In the genomic region with DNA sequence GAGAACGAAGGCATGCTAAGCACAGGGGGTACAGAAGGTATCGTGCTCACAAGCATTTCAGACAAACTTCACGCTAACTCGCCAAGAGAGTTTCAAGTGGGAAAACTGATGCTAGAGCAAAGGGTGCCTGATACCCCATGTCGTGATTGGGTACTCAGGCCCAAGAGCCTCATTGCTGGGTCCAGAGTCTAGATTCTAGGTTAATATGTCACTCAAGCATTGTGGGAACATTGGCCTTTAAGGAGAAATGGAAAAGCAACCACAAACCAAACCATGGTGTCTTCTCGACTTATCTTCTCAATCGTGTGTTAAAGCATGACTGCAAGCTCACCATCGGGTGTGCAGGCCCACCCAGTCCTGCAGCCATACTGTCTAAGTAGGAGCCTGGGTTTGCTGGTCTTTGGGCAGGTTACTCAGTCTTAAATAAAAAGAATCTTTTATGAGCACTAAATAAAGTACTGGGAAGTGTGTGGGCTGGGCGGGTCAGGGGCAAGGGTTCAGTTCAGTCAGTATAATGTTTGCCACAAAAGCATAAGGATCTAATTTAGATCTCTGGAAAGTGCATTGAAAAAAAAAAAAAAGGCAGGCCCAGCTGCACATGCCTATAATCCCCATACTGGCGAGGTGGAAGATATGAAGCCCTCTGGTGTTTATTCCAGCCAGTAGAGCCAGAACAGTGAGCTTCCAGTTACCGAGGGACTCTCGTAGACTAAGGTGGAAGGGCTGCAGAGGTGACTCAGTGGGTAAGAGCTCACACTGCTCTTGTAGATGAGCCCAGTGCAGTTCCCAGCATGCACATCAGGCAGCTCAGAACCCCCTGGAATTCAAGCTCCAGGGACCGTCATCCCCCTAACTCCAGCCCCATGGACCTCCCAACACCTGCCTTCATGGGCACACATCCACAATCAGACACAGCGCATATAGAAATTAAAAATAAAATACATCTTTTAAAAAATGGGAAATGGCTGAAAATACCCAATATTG, we compare ENCODE assay signal across 21 mouse cellular contexts. TPM values are rescaled to one million over a fixed set of nuclear protein-coding genes. Genes with fewer than 3 reads are reported as not detected.
A peak's percentile ranks its signal among the peaks of the same experiment; 100 is the strongest.
DNase-seq lines count a peak whose midpoint lies in the region; TF ChIP-seq lines count a peak whose summit lies in the region.
"Had no signal": no experiment of that assay in that cellular context is flagged by ENCODE, and none has a peak within 500 bp of the region (broad histone marks: within the 10 kb centered on the region; RNA-seq: fewer than 3 reads in every experiment).

No protein-coding gene starts in this region.

- TF ChIP-seq CTCF in kidney, adult 2 months (conservative IDR thresholded peaks at IDR 0.05; ENCODE audit: insufficient read depth, insufficient read length, low read depth, low read length), result no peak
- no peak for TF ChIP-seq CTCF in left cerebral cortex, adult 2 months (IDR thresholded peaks at IDR 0.05)

- intact Hi-C loops in heart, postnatal 25 days (cut with DNase I), result no loop called here
- intact Hi-C loops in left cerebral cortex, adult 2 months (cut with DNase I), result loop anchor here (10.0 kb wide), 1 partner anchor 1541 kb away; no protein-coding TSS in a partner anchor
- intact Hi-C loops in left cerebral cortex, postnatal 25 days (cut with DNase I), result loop anchor here (10.0 kb wide), 1 partner anchor 1761 kb away; no protein-coding TSS in a partner anchor

- H3K36me3 ChIP-seq in heart, embryonic 10.5 days, result peaks cover 26% of the 10 kb centered on the region
- peaks cover 7% of the 10 kb centered on the region for H3K36me3 ChIP-seq in kidney, adult 2 months (ENCODE audit: control insufficient read depth, insufficient read depth, low read length)

- no peak for TF ChIP-seq POLR2A in kidney, adult 2 months (IDR thresholded peaks at IDR 0.05; ENCODE audit: low read depth, low read length)

- 83% methylated on average over 14 of the region's 14 CpGs for WGBS in heart, embryonic 10.5 days
- WGBS in kidney, adult 2 months, result 63% methylated on average over 14 of the region's 14 CpGs

- DNase-seq in heart, embryonic 10.5 days (ENCODE audit: low spot score), result peak; percentile 64
- no peak for DNase-seq in heart, postnatal 25 days (ENCODE audit: low spot score)
- DNase-seq in kidney, adult 2 months, result peak; percentile 90
- DNase-seq in kidney, postnatal 36 days, result peak; percentile 55 to 82
- DNase-seq in urinary bladder, postnatal 14 days (ENCODE audit: low spot score), result no peak
- no peak for DNase-seq in natural killer cell, adult 2 months (ENCODE audit: low spot score in 2 of 2)
- DNase-seq in left cerebral cortex, adult 2 months (ENCODE audit: extremely low spot score in 1 of 2, low spot score in 2 of 2), result no peak
- no peak for DNase-seq in left cerebral cortex, postnatal 25 days (ENCODE audit: low spot score in 2 of 2)
- DNase-seq: cerebellum, postnatal 36 days; gastrocnemius, adult 2 months; heart, adult 2 months; heart, postnatal 10 days; lung, postnatal 14 days; spleen, adult 18-20 months had no signal

- peaks cover 6% of the 10 kb centered on the region; the same call in 1 of the 2 replicates for H3K4me1 ChIP-seq in heart, embryonic 10.5 days
- H3K4me1 ChIP-seq in kidney, adult 2 months (ENCODE audit: control insufficient read depth, insufficient read depth, low read length), result peaks cover 12% of the 10 kb centered on the region
- H3K4me1 ChIP-seq: forebrain, embryonic 13.5 days; hindbrain, embryonic 15.5 days; stomach, embryonic 15.5 days had no signal

- no peak overlapping the region for H3K27ac ChIP-seq in heart, embryonic 10.5 days
- H3K27ac ChIP-seq in kidney, adult 2 months (ENCODE audit: insufficient read depth, low read depth, low read length), result peak overlapping the region; percentile 99
- H3K27ac ChIP-seq in left cerebral cortex, adult 2 months, result no peak overlapping the region
- H3K27ac ChIP-seq: forebrain, embryonic 13.5 days; gastrocnemius, adult 2 months; heart, adult 2 months; hindbrain, embryonic 15.5 days; liver, embryonic 14.5 days; stomach, embryonic 15.5 days had no signal

- H3K27me3 ChIP-seq in heart, embryonic 10.5 days (ENCODE audit: insufficient read depth, poor library complexity, severe bottlenecking), result peaks cover 19% of the 10 kb centered on the region; the same call in 1 of the 2 replicates
- no peaks in the 10 kb centered on the region for H3K27me3 ChIP-seq in kidney, adult 2 months (replicated peaks; ENCODE audit: control insufficient read depth, insufficient read depth, low read length)
- H3K27me3 ChIP-seq: forebrain, embryonic 13.5 days; hindbrain, embryonic 15.5 days; Patski; stomach, embryonic 15.5 days had no signal

- H3K9me3 ChIP-seq in heart, embryonic 10.5 days, result no peaks in the 10 kb centered on the region
- H3K9me3 ChIP-seq: forebrain, embryonic 13.5 days; hindbrain, embryonic 15.5 days; stomach, embryonic 15.5 days had no signal

- no peak overlapping the region for H3K4me3 ChIP-seq in heart, embryonic 10.5 days
- H3K4me3 ChIP-seq in kidney, adult 2 months (ENCODE audit: insufficient read depth, low read depth, low read length), result no peak overlapping the region
- H3K4me3 ChIP-seq in left cerebral cortex, adult 2 months, result no peak overlapping the region
- H3K4me3 ChIP-seq: forebrain, embryonic 13.5 days; gastrocnemius, adult 2 months; heart, adult 2 months; hindbrain, embryonic 15.5 days; stomach, embryonic 15.5 days had no signal

RNA-seq across cellular contexts. Expression of a gene that starts 13.8 kb away (rescaled TPM):
- polyA plus RNA-seq in heart, embryonic 10.5 days (2016; fragmentation: Nextera tagmentation; extraction: Ambion mirVana), result 110 and 116 TPM in 2 replicates
- total RNA-seq in heart, postnatal 25 days (2021), result 10 to 100 TPM; 74.0 to 79.6 TPM
- 415 and 434 TPM in 2 replicates for polyA plus RNA-seq in kidney, adult 2 months (2012; rRNA removed)
- 100 to 1,000 TPM; 130 to 138 TPM for total RNA-seq in left cerebral cortex, adult 2 months (2021)
- total RNA-seq in left cerebral cortex, postnatal 25 days (2021), result 100 to 1,000 TPM; 101 to 104 TPM

RNA-seq across cellular contexts. Expression of a gene that starts 17.3 kb away (rescaled TPM):
- not detected in 2 replicates for polyA plus RNA-seq in heart, embryonic 10.5 days (2016; fragmentation: Nextera tagmentation; extraction: Ambion mirVana)
- total RNA-seq in heart, postnatal 25 days (2021), result not detected
- polyA plus RNA-seq in kidney, adult 2 months (2012; rRNA removed), result not detected in 2 replicates
- total RNA-seq in left cerebral cortex, adult 2 months (2021), result 1 to 10 TPM in 1 of 2 experiments, under 1 TPM in 1; 0.37 to 1.1 TPM
- total RNA-seq in left cerebral cortex, postnatal 25 days (2021), result under 1 TPM; 0.37 to 0.53 TPM
- total RNA-seq: gastrocnemius, adult 2 months; heart, adult 2 months; heart, postnatal 10 days; megakaryocyte-erythroid progenitor cell, adult 5-6 weeks; neutrophil, adult 5-6 weeks had no signal
- polyA plus RNA-seq: forebrain, embryonic 13.5 days; heart, adult 2 months; liver, embryonic 14.5 days; Patski; stomach, embryonic 15.5 days had no signal

RNA-seq across cellular contexts. Expression of a gene that starts 56.9 kb away (rescaled TPM):
- polyA plus RNA-seq in heart, embryonic 10.5 days (2016; fragmentation: Nextera tagmentation; extraction: Ambion mirVana), result 96.1 and 96.5 TPM in 2 replicates
- total RNA-seq in heart, postnatal 25 days (2021), result 10 to 100 TPM; 95.0 to 98.6 TPM
- 93.2 and 96.5 TPM in 2 replicates for polyA plus RNA-seq in kidney, adult 2 months (2012; rRNA removed)
- 10 to 100 TPM; 38.6 to 47.5 TPM for total RNA-seq in left cerebral cortex, adult 2 months (2021)
- total RNA-seq in left cerebral cortex, postnatal 25 days (2021), result 10 to 100 TPM; 44.0 to 46.3 TPM

Comparison
In these comparisons a context has a peak if more than half of its experiments do, and no peak if none do; other contexts are left out.
1. DNase-seq: peak in heart, embryonic 10.5 days (single experiment), kidney, adult 2 months (single experiment) and kidney, postnatal 36 days (2 of 2); none in heart, postnatal 25 days (single experiment), urinary bladder, postnatal 14 days (single experiment), natural killer cell, adult 2 months (0 of 2), left cerebral cortex, adult 2 months (0 of 2) and left cerebral cortex, postnatal 25 days (0 of 2).